Mouse (Mus musculus) ES-E14 (cell line): ENCODE measurements around the gene Ahsg. TPM values are rescaled to one million over a fixed set of nuclear protein-coding genes. Genes with fewer than 3 reads are reported as not detected.

Experiments used
- DNase-seq: peaks from one replicate; pipeline ENCODE4 v3.0.0-alpha.2; 2013; ENCODE audit warnings: low read depth, low spot score
- H3K27ac ChIP-seq: 2 replicates; pipeline ENCODE4 v1.5.1; 2012; ENCODE audit warnings: low read depth, mild to moderate bottlenecking, low read length, moderate library complexity, mixed read lengths; ENCODE audit not compliant: poor library complexity, insufficient read depth, severe bottlenecking
- H3K36me3 ChIP-seq: 2 replicates; pipeline ENCODE4 v1.6.1; 2012; ENCODE audit warnings: mild to moderate bottlenecking, low read length, moderate library complexity, mixed read lengths; ENCODE audit not compliant: control insufficient read depth, poor library complexity, insufficient read depth, severe bottlenecking
- H3K4me1 ChIP-seq, 2 experiments: fragments of 150-350 bp in 1 of 2; sonication (generic) in 1 of 2; 2 replicates each; pipeline ENCODE4 v1.6.1; 2012; ENCODE audit warnings: low read length in 2 of 2, mild to moderate bottlenecking in 1 of 2, mixed read lengths in 1 of 2; ENCODE audit not compliant: control insufficient read depth in 2 of 2, insufficient read depth in 2 of 2, poor library complexity in 1 of 2
- H3K4me3 ChIP-seq, 2 experiments: fragments of 150-350 bp in 1 of 2; sonication (generic) in 1 of 2; 2 replicates each; pipeline ENCODE4 v1.5.1; 2012; ENCODE audit warnings: low read length in 2 of 2, low read depth in 1 of 2, mild to moderate bottlenecking in 1 of 2, mixed read lengths in 1 of 2; ENCODE audit not compliant: insufficient read depth in 1 of 2, poor library complexity in 1 of 2, severe bottlenecking in 1 of 2
- H3K9ac ChIP-seq: 2 replicates; pipeline ENCODE4 v1.6.1; 2012; ENCODE audit warnings: low read depth, mild to moderate bottlenecking, low read length, mixed read lengths; ENCODE audit not compliant: poor library complexity, insufficient read depth, severe bottlenecking
- H3K9me3 ChIP-seq: fragments of 150-350 bp; sonication (generic); 2 replicates; pipeline ENCODE4 v1.6.1; 2012; ENCODE audit warnings: low read depth, mild to moderate bottlenecking, low read length; ENCODE audit not compliant: control insufficient read depth, insufficient read depth
- CHD2 ChIP-seq: IDR thresholded peaks from 2 replicates; pipeline ENCODE4 v1.6.1; 2014; ENCODE audit warnings: mild to moderate bottlenecking, low read depth, low read length, inconsistent platforms
- HCFC1 ChIP-seq: IDR thresholded peaks from 2 replicates; pipeline ENCODE4 v1.6.1; 2012; ENCODE audit warnings: low read length, inconsistent platforms, borderline replicate concordance; ENCODE audit not compliant: insufficient read depth
- MAFK ChIP-seq: IDR thresholded peaks from 2 replicates; pipeline ENCODE4 v1.6.1; 2014; ENCODE audit warnings: mild to moderate bottlenecking, low read depth, low read length, inconsistent platforms; ENCODE audit not compliant: insufficient read depth
- ZC3H11A ChIP-seq: IDR thresholded peaks from 2 replicates; pipeline ENCODE4 v1.6.1; 2012; ENCODE audit warnings: low read depth, mild to moderate bottlenecking, inconsistent platforms, low read length, borderline replicate concordance
- ZNF384 ChIP-seq: IDR thresholded peaks from 2 replicates; pipeline ENCODE4 v1.6.1; 2012; ENCODE audit warnings: low read depth, low read length, inconsistent platforms
- in situ Hi-C, 2 experiments: fragments of 600-800 bp; cut with MboI; formaldehyde crosslinking; loops; one replicate each; pipeline ENCODE4 v1.15.1; 2025; ENCODE audit warnings: low sequenced_read_pairs in 2 of 2, inconsistent platforms in 1 of 2; ENCODE audit not compliant: unreplicated experiment in 2 of 2
- total RNA-seq: library from RNA; depleted of rRNA; stranded (reverse); fragments of 300-350 nt; gene quantifications from 2 replicates; pipeline ENCODE4 v1.2.3, GENCODE M21; 2012

Ahsg gene
- total RNA-seq, 1 experiment = 1.8 TPM

GRCm38 (mm10) chr16:22881487-22881886 is 9.6 kb upstream of the Ahsg start:
- Histone ChIP-seq H3K9me3 (no peaks in the 10 kb centered on the region), H3K4me3 (no peak overlapping the region), H3K27ac (no peak overlapping the region), H3K9ac (no peak overlapping the region), H3K36me3 (no peaks in the 10 kb centered on the region), H3K4me1 (peaks cover 1 to 3% of the 10 kb centered on the region in 2 experiments; a peak in 1 of 4 replicates)
- in situ Hi-C loops = no loop called here
- no peak for TF ChIP-seq MAFK
- no peak for TF ChIP-seq ZNF384
- TF ChIP-seq CHD2 = no peak
- no peak for TF ChIP-seq HCFC1
- TF ChIP-seq ZC3H11A = no peak
- no peak for DNase-seq

GRCm38 (mm10) chr16:22883441-22883840 is 7.6 kb upstream of the Ahsg start:
- Histone ChIP-seq H3K4me3 (no peak overlapping the region), H3K4me1 (peaks cover 1 to 3% of the 10 kb centered on the region in 2 experiments; a peak in 1 of 4 replicates), H3K9me3 (no peaks in the 10 kb centered on the region), H3K27ac (no peak overlapping the region), H3K36me3 (no peaks in the 10 kb centered on the region), H3K9ac (no peak overlapping the region)
- DNase-seq = no peak
- TF ChIP-seq CHD2 (no peak), MAFK (no peak), ZC3H11A (no peak), ZNF384 (no peak), HCFC1 (no peak)
- in situ Hi-C loops = no loop called here

- H3K27ac ChIP-seq = no peak overlapping the region
- in situ Hi-C loops = no loop called here
- H3K36me3 ChIP-seq = no peaks in the 10 kb centered on the region
- no peak for TF ChIP-seq ZNF384
- no peak overlapping the region for H3K9ac ChIP-seq
- H3K4me3 ChIP-seq = no peak overlapping the region
- DNase-seq = no peak
- no peaks in the 10 kb centered on the region for H3K9me3 ChIP-seq
- H3K4me1 ChIP-seq = peaks cover 1 to 3% of the 10 kb centered on the region in 2 experiments; a peak in 1 of 4 replicates
Measured at GRCm38 (mm10) chr16:22885356-22885755, 5.7 kb upstream of the Ahsg start.

- peaks cover 1 to 3% of the 10 kb centered on the region in 2 experiments; a peak in 1 of 4 replicates for H3K4me1 ChIP-seq
- H3K4me3 ChIP-seq = no peak overlapping the region
- TF ChIP-seq ZNF384 = no peak
- TF ChIP-seq HCFC1 = no peak
- no peak for TF ChIP-seq ZC3H11A
- TF ChIP-seq MAFK = no peak
- no peak for TF ChIP-seq CHD2
- no peak overlapping the region for H3K27ac ChIP-seq
- H3K9ac ChIP-seq = no peak overlapping the region
- H3K9me3 ChIP-seq = no peaks in the 10 kb centered on the region
- in situ Hi-C loops = no loop called here
- no peak for DNase-seq
- no peaks in the 10 kb centered on the region for H3K36me3 ChIP-seq
Measured at GRCm38 (mm10) chr16:22886726-22887125, 4.4 kb upstream of the Ahsg start.

GRCm38 (mm10) chr16:22888835-22889234 is 2.2 kb upstream of the Ahsg start:
- Histone ChIP-seq H3K9ac (no peak overlapping the region), H3K9me3 (no peaks in the 10 kb centered on the region), H3K27ac (no peak overlapping the region), H3K4me3 (no peak overlapping the region), H3K36me3 (no peaks in the 10 kb centered on the region), H3K4me1 (peaks cover 1 to 3% of the 10 kb centered on the region in 2 experiments; a peak in 1 of 4 replicates)
- in situ Hi-C loops = no loop called here
- no peak for DNase-seq
- TF ChIP-seq HCFC1 = no peak
- TF ChIP-seq ZNF384 = no peak
- no peak for TF ChIP-seq MAFK
- no peak for TF ChIP-seq ZC3H11A
- TF ChIP-seq CHD2 = no peak
